Mouse (Mus musculus) neural tube, embryonic 11.5 days (tissue): ENCODE data around the gene Dolk. TPM values are rescaled to one million over a fixed set of nuclear protein-coding genes. Genes with fewer than 3 reads are reported as not detected.
A peak's percentile ranks its signal among the peaks of the same experiment; 100 is the strongest.

Experiments used
- ATAC-seq: fragments of 200-750 bp; cut with Nextera tagmentation; 2 replicates; pipeline ENCODE4 v1.8.0; 2017; ENCODE audit warnings: moderate number of reproducible peaks, mild to moderate bottlenecking, moderate TSS enrichment, moderate library complexity; ENCODE audit not compliant: insufficient read depth, low FRiP score, low TSS enrichment
- DNase-seq: peaks from one replicate; pipeline ENCODE4 v3.0.0-alpha.2; 2015; ENCODE audit warnings: low spot score
- H3K27ac ChIP-seq: fragments of 300-500 bp; sonication (generic); 2 replicates; pipeline ENCODE4 v1.5.1; 2014; ENCODE audit warnings: low read depth, mild to moderate bottlenecking, low read length
- H3K27me3 ChIP-seq: fragments of 300-500 bp; sonication (generic); 2 replicates; pipeline ENCODE4 v1.6.1; 2014; ENCODE audit warnings: mild to moderate bottlenecking, low read length, mixed read lengths; ENCODE audit not compliant: control insufficient read depth, insufficient read depth
- H3K36me3 ChIP-seq: fragments of 300-500 bp; sonication (generic); 2 replicates; pipeline ENCODE4 v1.6.1; 2014; ENCODE audit warnings: mild to moderate bottlenecking, low read length, moderate library complexity, mixed read lengths; ENCODE audit not compliant: control insufficient read depth, insufficient read depth
- H3K4me1 ChIP-seq: fragments of 300-500 bp; sonication (generic); 2 replicates; pipeline ENCODE4 v1.6.1; 2014; ENCODE audit warnings: low read length, mixed read lengths; ENCODE audit not compliant: control insufficient read depth, insufficient read depth
- H3K4me2 ChIP-seq: fragments of 300-500 bp; sonication (generic); 2 replicates; pipeline ENCODE4 v1.6.1; 2014; ENCODE audit warnings: low read depth, mild to moderate bottlenecking, moderate library complexity
- H3K4me3 ChIP-seq: fragments of 300-500 bp; sonication (generic); 2 replicates; pipeline ENCODE4 v1.5.1; 2014; ENCODE audit warnings: low read depth, low read length
- H3K9ac ChIP-seq: fragments of 300-500 bp; sonication (generic); 2 replicates; pipeline ENCODE4 v1.6.1; 2014; ENCODE audit warnings: mild to moderate bottlenecking, low read length
- H3K9me3 ChIP-seq: fragments of 300-500 bp; sonication (generic); 2 replicates; pipeline ENCODE4 v1.6.1; 2016; ENCODE audit warnings: low read length; ENCODE audit not compliant: control insufficient read depth
- WGBS: fragments of 180-500 bp; shearing (Covaris S2); extraction: QIAGEN DNeasy Blood & Tissue Kit; methylation state at CpG from one replicate; pipeline ENCODE4 v1.1.7; 2014; 5-methylcytosine and 5-hydroxymethylcytosine counted together
- polyA plus RNA-seq: library from polyadenylated mRNA; unstranded; fragments of >200 nt; fragmentation: Nextera tagmentation; extraction: Ambion mirVana; gene quantifications from 2 replicates; pipeline ENCODE4 v1.2.1, GENCODE M21; 2014

The Dolk gene
- polyA plus RNA-seq, 1 experiment from 2014 or later = 27.9 TPM

DNA sequence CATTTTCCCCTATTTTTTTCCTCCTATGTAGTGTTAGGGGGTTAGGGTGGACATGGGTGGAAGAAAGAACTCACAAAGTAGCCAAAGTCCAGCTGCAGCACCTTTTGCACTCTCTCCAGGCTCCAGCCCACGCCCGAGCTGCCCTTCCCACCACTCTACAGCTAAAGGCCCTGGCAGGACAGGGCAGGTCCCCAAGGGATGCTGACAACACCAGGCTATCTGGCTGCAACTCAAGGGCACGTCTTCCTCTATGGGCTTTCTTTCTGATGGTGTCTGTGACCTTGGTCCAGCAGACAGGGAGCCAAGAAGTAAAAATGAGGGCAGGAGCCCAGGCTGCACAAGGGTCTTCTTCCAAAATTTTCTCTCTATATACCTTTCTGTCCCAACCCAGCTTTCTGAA lies 4.5 kb downstream of the Dolk start:
- ATAC-seq = no peak
- no peak overlapping the region for H3K9ac ChIP-seq
- no peaks in the 10 kb centered on the region for H3K27me3 ChIP-seq
- no peak overlapping the region for H3K4me3 ChIP-seq
- H3K4me2 ChIP-seq = no peak overlapping the region
- no peak for DNase-seq
- peaks cover 9% of the 10 kb centered on the region for H3K4me1 ChIP-seq
- no peak overlapping the region for H3K27ac ChIP-seq
- no peaks in the 10 kb centered on the region for H3K36me3 ChIP-seq
- WGBS = 81% methylated on average over 3 of the region's 3 CpGs
- no peaks in the 10 kb centered on the region for H3K9me3 ChIP-seq

DNA sequence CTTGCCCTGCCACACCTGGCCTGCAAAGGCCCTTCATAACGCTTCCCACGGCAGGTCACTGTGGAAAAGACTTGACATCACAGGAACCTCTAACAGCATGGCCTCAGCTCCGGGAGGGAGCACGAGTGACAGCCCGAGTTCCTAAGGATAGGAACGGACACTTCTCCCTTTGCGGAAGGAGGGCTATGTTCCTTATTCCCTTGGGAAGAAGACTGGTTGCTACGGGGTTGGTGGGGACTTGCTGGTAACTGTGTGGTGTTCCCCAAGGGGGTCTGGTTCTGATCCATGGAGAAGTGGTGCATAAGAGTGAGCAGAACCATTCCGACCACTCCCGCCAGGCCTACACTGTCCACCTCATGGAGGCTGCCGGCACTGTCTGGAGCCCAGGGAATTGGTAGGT lies 5.4 kb downstream of the Dolk start, which contains the start of gene Gm28038:
Gm28038 (plus strand) TSS at position 301 of the 400 bp plus-strand sequence.
- Histone ChIP-seq H3K4me1 (peaks cover 9% of the 10 kb centered on the region), H3K27me3 (no peaks in the 10 kb centered on the region)
- DNase-seq = no peak

DNA sequence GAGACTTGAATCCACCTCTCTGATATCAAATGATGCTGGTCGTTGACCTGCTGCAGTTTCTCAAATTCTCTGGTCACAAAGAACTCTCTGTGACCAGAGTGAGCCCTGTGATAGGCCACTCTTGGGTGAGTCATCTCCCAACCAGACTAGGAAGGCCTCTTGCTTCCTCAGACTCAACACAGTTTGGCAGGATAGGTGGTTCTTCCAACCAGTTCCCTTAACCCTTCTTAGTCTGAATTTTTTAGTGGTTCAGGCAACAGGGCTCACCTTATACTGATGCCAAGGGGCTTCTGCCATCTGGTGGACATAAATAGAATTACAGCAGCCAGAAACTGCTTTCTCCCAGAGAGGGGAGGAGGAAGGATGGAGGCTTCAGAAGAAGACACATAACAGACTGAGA lies 16.0 kb downstream of the Dolk start:
- DNase-seq (peak; percentile 47), ATAC-seq (no peak)
- Histone ChIP-seq H3K4me2 (no peak overlapping the region), H3K4me3 (no peak overlapping the region), H3K4me1 (no peaks in the 10 kb centered on the region), H3K27me3 (no peaks in the 10 kb centered on the region), H3K36me3 (no peaks in the 10 kb centered on the region), H3K9me3 (no peaks in the 10 kb centered on the region), H3K27ac (no peak overlapping the region), H3K9ac (no peak overlapping the region)
- WGBS = 55% methylated on average over 1 of the region's 1 CpGs

More for the DNA sequence above, 5.4 kb downstream of the Dolk start, which contains the start of gene Gm28038:
- no peak within 1 kb of the TSS for H3K4me3 ChIP-seq
- no peak within 1 kb of the TSS for H3K9ac ChIP-seq
- no peaks in the 10 kb centered on the region for H3K9me3 ChIP-seq
- ATAC-seq = no peak
- H3K27ac ChIP-seq = no peak within 1 kb of the TSS
- 94% methylated on average over 11 of the region's 11 CpGs for WGBS
- no peaks in the 10 kb centered on the region for H3K36me3 ChIP-seq
- no peak within 1 kb of the TSS for H3K4me2 ChIP-seq

DNA sequence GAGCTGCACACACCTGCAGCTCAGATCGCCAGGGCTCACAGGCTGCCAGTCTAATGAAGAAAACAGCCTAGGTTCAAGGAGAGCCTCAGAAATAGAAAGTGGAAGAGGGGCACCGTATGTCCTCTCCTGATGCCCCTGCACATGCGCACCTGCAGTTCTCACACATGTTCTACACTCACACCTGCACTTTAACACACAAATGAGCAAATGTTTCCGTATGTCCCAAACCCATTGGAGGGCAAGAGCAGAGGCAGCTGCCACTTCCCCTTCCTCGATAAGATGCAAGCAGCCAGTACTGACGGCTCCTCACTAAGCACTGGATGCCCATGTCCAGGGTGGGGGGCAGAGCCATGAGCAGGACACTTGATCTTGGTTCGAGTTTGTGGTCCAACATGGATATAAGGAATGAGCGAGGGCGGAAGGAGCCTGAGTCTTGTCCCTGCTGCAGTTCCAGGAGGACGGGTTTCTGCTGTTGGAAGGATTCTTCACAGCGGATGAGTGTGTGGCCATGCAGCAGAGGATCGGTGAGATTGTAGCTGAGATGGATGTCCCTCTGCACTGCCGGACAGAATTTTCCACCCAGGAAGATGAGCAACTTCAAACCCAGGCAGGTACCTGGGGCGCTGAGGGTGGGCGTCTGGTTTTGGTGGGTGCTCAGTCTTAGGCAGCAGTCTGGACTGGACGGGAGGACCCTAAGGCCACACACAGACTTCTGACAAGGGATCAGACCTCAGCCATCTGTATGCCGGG lies 16.7 kb downstream of the Dolk start:
- Histone ChIP-seq H3K36me3 (no peaks in the 10 kb centered on the region; the same call in 1 of the 2 replicates), H3K4me1 (no peaks in the 10 kb centered on the region), H3K4me3 (no peak overlapping the region), H3K9ac (no peak overlapping the region), H3K9me3 (no peaks in the 10 kb centered on the region), H3K27ac (no peak overlapping the region), H3K27me3 (no peaks in the 10 kb centered on the region), H3K4me2 (no peak overlapping the region)
- ATAC-seq = no peak
- WGBS = 88% methylated on average over 17 of the region's 17 CpGs
- no peak for DNase-seq

DNA sequence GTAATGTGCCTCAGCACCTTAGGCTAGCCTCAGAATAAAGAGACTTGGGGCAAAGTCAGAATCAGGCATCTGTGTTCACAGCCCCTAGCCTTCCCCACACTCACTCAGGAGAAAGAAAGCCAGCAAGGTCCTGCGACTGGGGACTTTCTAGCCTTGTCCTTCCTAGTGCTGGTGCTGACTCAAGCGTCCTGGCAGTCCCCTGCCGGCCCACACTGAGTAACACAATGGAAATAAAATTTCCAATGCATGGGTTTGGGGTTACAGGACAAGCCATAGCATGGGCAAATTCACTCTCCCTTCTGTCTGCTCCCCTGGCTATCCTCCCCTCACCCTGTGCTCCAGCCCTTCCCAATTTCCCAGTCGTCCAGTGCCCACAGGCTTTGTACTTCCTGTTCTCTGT lies 17.8 kb downstream of the Dolk start:
- H3K4me3 ChIP-seq = no peak overlapping the region
- H3K27ac ChIP-seq = no peak overlapping the region
- ATAC-seq (no peak), DNase-seq (no peak)
- 62% methylated on average over 4 of the region's 4 CpGs for WGBS
- no peaks in the 10 kb centered on the region for H3K27me3 ChIP-seq
- no peaks in the 10 kb centered on the region; the same call in 1 of the 2 replicates for H3K36me3 ChIP-seq
- no peak overlapping the region for H3K9ac ChIP-seq
- H3K4me2 ChIP-seq = no peak overlapping the region
- no peaks in the 10 kb centered on the region for H3K9me3 ChIP-seq
- no peaks in the 10 kb centered on the region for H3K4me1 ChIP-seq

DNA sequence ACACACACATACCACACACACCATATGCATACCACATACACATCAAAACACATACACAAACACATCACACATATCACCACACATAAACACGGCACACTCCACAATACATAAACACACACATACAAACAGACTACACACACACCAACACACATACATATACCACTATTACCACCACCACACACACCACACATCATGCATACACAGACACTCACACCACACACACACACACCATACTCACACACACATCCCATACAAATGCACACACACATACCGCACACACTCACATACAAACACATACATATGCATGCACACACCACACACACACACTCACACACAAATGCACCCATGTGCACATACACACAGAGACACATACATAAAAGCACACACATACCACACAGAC lies 18.7 kb downstream of the Dolk start:
- 96% methylated on average over 2 of the region's 2 CpGs for WGBS
- Histone ChIP-seq H3K9ac (no peak overlapping the region), H3K9me3 (no peaks in the 10 kb centered on the region), H3K27me3 (no peaks in the 10 kb centered on the region), H3K36me3 (peaks cover under 1% of the 10 kb centered on the region; the same call in 1 of the 2 replicates), H3K4me3 (no peak overlapping the region), H3K27ac (no peak overlapping the region), H3K4me1 (no peaks in the 10 kb centered on the region), H3K4me2 (no peak overlapping the region)
- DNase-seq = no peak
- no peak for ATAC-seq

DNA sequence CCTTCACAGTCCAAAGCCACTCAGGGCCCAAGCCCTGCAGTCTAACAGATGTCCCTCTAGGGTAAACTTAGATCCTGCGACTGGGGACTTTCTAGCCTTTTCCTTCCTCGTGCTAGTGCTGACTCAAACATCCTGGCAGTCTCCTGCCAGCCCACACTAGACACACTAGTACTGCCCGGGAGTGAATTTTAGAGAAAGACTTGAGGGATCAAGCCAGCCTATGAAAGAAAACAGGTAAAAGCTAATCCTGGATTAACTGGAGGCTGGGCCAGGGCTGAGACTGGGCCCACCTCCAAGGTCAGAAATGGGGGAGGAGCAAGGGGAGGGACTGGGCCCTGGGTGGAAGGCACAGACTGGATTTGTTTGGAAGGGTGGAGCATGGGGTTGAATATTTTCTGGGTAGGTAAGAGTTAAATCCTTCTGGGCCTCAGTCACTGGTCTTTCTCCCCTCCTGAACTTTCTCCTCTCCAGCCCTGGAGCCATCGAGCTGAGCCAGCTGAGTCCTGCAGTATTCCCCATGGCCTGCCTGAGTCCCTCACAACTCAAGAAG lies 19.7 kb downstream of the Dolk start:
- Histone ChIP-seq H3K9ac (no peak overlapping the region; the same call in 1 of the 2 replicates), H3K4me1 (no peaks in the 10 kb centered on the region), H3K4me3 (no peak overlapping the region), H3K4me2 (no peak overlapping the region), H3K9me3 (no peaks in the 10 kb centered on the region), H3K27ac (no peak overlapping the region), H3K27me3 (no peaks in the 10 kb centered on the region), H3K36me3 (peaks cover 2% of the 10 kb centered on the region)
- DNase-seq (no peak), ATAC-seq (no peak)
- whole genome bisulfite sequencing = 31% methylated on average over 4 of the region's 4 CpGs

DNA sequence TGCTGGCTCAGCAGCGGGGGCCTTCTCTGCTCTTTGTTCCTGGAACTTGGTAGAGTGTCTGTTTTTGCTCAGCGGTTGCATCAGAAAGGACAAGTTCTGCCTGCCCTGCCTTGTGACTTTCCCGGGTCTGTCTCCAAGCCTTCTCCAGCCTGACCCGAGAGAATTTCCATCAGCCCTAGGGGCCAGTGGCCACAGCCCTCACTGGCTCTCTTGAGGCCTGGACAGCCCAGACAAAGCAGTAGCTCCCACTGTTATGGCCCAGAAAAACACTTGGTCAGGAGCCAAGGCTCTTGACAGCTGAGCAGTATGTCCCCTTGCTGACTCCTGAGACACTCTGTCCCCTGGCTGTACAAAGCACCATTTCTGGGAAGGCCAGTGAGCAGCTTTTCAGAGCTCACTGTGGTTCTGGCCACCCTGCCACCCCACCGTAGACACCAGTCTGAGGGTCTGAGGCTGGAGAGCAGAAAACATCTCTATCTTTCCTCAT lies 20.3 kb downstream of the Dolk start, which contains the start of gene Phyhd1:
Phyhd1 (plus strand) TSS at position 437 of the 487 bp plus-strand sequence.
- Histone ChIP-seq H3K4me1 (no peaks in the 10 kb centered on the region), H3K4me3 (no peak within 1 kb of the TSS), H3K4me2 (no peak within 1 kb of the TSS), H3K27me3 (no peaks in the 10 kb centered on the region), H3K27ac (no peak within 1 kb of the TSS), H3K9ac (no peak within 1 kb of the TSS; the same call in 1 of the 2 replicates), H3K36me3 (peaks cover 2% of the 10 kb centered on the region), H3K9me3 (no peaks in the 10 kb centered on the region)
- 64% methylated on average over 5 of the region's 5 CpGs for WGBS
- DNase-seq (no peak), ATAC-seq (no peak)
